ENCODE assay signal across 9 mouse cellular contexts in genomic region chr5:134409606-134410306, GRCm38 (mm10). TPM values are rescaled to one million over a fixed set of nuclear protein-coding genes. Genes with fewer than 3 reads are reported as not detected.
DNase-seq lines count a peak whose midpoint lies in the region; ATAC-seq and TF ChIP-seq lines count a peak whose summit lies in the region.
"Had no signal": no experiment of that assay in that cellular context is flagged by ENCODE, and none has a peak within 500 bp of the region (broad histone marks: within the 10 kb centered on the region; RNA-seq: fewer than 3 reads in every experiment).

No protein-coding gene starts in this region.

- H3K27me3 ChIP-seq in hindbrain, embryonic 15.5 days: no peaks in the 10 kb centered on the region
- H3K27me3 ChIP-seq in hindbrain, embryonic 10.5 days (ENCODE audit: insufficient read depth, poor library complexity, severe bottlenecking): no peaks in the 10 kb centered on the region
- H3K27me3 ChIP-seq in embryonic facial prominence, embryonic 15.5 days: no peaks in the 10 kb centered on the region
- H3K27me3 ChIP-seq in liver, embryonic 14.5 days (ENCODE audit: control insufficient read depth, insufficient read depth, low read length): no peaks in the 10 kb centered on the region

- H3K9ac ChIP-seq in hindbrain, embryonic 15.5 days: no peak overlapping the region
- no peak overlapping the region for H3K9ac ChIP-seq in embryonic facial prominence, embryonic 15.5 days
- no peak overlapping the region for H3K9ac ChIP-seq in liver, embryonic 14.5 days (replicated peaks)

- H3K4me1 ChIP-seq in hindbrain, embryonic 15.5 days (replicated peaks): no peaks in the 10 kb centered on the region
- H3K4me1 ChIP-seq in hindbrain, embryonic 10.5 days (replicated peaks): no peaks in the 10 kb centered on the region
- no peaks in the 10 kb centered on the region; the same call in 1 of the 2 replicates for H3K4me1 ChIP-seq in embryonic facial prominence, embryonic 15.5 days
- peaks cover 0 to 7% of the 10 kb centered on the region in 2 experiments; a peak in 2 of 4 replicates for H3K4me1 ChIP-seq in liver, embryonic 14.5 days (replicated peaks; ENCODE audit: control insufficient read depth in 2 of 2, insufficient read depth in 2 of 2, low read length in 1 of 2)

- H3K27ac ChIP-seq in hindbrain, embryonic 15.5 days (replicated peaks): no peak overlapping the region
- H3K27ac ChIP-seq in hindbrain, embryonic 10.5 days: no peak overlapping the region
- H3K27ac ChIP-seq in embryonic facial prominence, embryonic 15.5 days (replicated peaks): no peak overlapping the region
- no peak overlapping the region for H3K27ac ChIP-seq in liver, embryonic 14.5 days
- H3K27ac ChIP-seq: macrophage had no signal

- no peaks in the 10 kb centered on the region for H3K9me3 ChIP-seq in hindbrain, embryonic 15.5 days
- H3K9me3 ChIP-seq in hindbrain, embryonic 10.5 days: no peaks in the 10 kb centered on the region
- no peaks in the 10 kb centered on the region for H3K9me3 ChIP-seq in embryonic facial prominence, embryonic 15.5 days (replicated peaks)
- no peaks in the 10 kb centered on the region for H3K9me3 ChIP-seq in liver, embryonic 14.5 days (ENCODE audit: control insufficient read depth, low read length)

- intact Hi-C loops in left cerebral cortex, postnatal 25 days (cut with DNase I): no loop called here

- H3K36me3 ChIP-seq in hindbrain, embryonic 15.5 days: peaks cover 87% of the 10 kb centered on the region
- H3K36me3 ChIP-seq in hindbrain, embryonic 10.5 days: peaks cover 18% of the 10 kb centered on the region
- H3K36me3 ChIP-seq in embryonic facial prominence, embryonic 15.5 days: peaks cover 93% of the 10 kb centered on the region
- no peaks in the 10 kb centered on the region for H3K36me3 ChIP-seq in liver, embryonic 14.5 days (replicated peaks; ENCODE audit: control insufficient read depth, insufficient read depth, low read depth)

- no peak overlapping the region for H3K4me3 ChIP-seq in hindbrain, embryonic 15.5 days
- no peak overlapping the region for H3K4me3 ChIP-seq in hindbrain, embryonic 10.5 days
- H3K4me3 ChIP-seq in embryonic facial prominence, embryonic 15.5 days (replicated peaks): no peak overlapping the region
- H3K4me3 ChIP-seq in liver, embryonic 14.5 days (ENCODE audit: insufficient read depth in 1 of 2, low read depth in 2 of 2, low read length in 2 of 2): no peak overlapping the region

- no peak for TF ChIP-seq CTCF in liver, embryonic 14.5 days (IDR thresholded peaks at IDR 0.05; ENCODE audit: low read depth)

- ATAC-seq in hindbrain, embryonic 15.5 days (ENCODE audit: low FRiP score, low read depth): peak; percentile 61; the same call in 1 of the 2 replicates
- 0 out of 2 replicates have a peak, but pooled peaks have one; percentile 45 for ATAC-seq in embryonic facial prominence, embryonic 15.5 days (ENCODE audit: insufficient number of reproducible peaks, low FRiP score, low TSS enrichment, low read depth)
- ATAC-seq in liver, embryonic 14.5 days (ENCODE audit: insufficient read depth): peak; percentile 87

- WGBS in hindbrain, embryonic 15.5 days: 96% methylated on average over 6 of the region's 6 CpGs
- 97% methylated on average over 6 of the region's 6 CpGs for WGBS in hindbrain, embryonic 10.5 days
- WGBS in embryonic facial prominence, embryonic 15.5 days: 90% methylated on average over 6 of the region's 6 CpGs
- 68% methylated on average over 6 of the region's 6 CpGs for WGBS in liver, embryonic 14.5 days (ENCODE audit: insufficient replicate concordance)

- DNase-seq in hindbrain, embryonic 10.5 days (ENCODE audit: low spot score): no peak
- peak; percentile 80 for DNase-seq in ES-CJ7 (ENCODE audit: low read depth, low spot score)
- peak in 1 of 3 experiments; percentile 33 for DNase-seq in liver, embryonic 14.5 days (ENCODE audit: low read depth in 3 of 3, low spot score in 3 of 3)
- DNase-seq in left cerebral cortex, postnatal 25 days (ENCODE audit: low spot score in 2 of 2): no peak
- no peak for DNase-seq in cerebellum, postnatal 14 days
- DNase-seq: gastrocnemius, postnatal 36 days had no signal

- no peak for TF ChIP-seq EP300 in liver, embryonic 14.5 days (IDR thresholded peaks at IDR 0.05; ENCODE audit: low read depth)

- no peak overlapping the region for H3K4me2 ChIP-seq in hindbrain, embryonic 15.5 days
- H3K4me2 ChIP-seq in embryonic facial prominence, embryonic 15.5 days (replicated peaks): no peak overlapping the region
- H3K4me2 ChIP-seq in liver, embryonic 14.5 days (ENCODE audit: low read depth): no peak overlapping the region

RNA-seq across cellular contexts. Expression of gene Gtf2ird1, which starts 46.8 kb away (rescaled TPM):
- 69.0 and 73.7 TPM in 2 replicates for polyA plus RNA-seq in hindbrain, embryonic 15.5 days (2015; fragmentation: Nextera tagmentation; extraction: Ambion mirVana)
- polyA plus RNA-seq in hindbrain, embryonic 10.5 days (2016; fragmentation: Nextera tagmentation; extraction: Ambion mirVana): 84.8 and 91.6 TPM in 2 replicates
- 114 and 123 TPM in 2 replicates for polyA plus RNA-seq in embryonic facial prominence, embryonic 15.5 days (2015; fragmentation: Nextera tagmentation; extraction: Ambion mirVana)
- 7.5 and 7.9 TPM in 2 replicates for polyA plus RNA-seq in liver, embryonic 14.5 days (2012; rRNA removed)
- polyA plus RNA-seq in liver, embryonic 14.5 days (2014; fragmentation: Nextera tagmentation; extraction: Ambion mirVana): 8.4 and 9.7 TPM in 2 replicates
- 10 to 100 TPM; 42.5 to 43.7 TPM for total RNA-seq in left cerebral cortex, postnatal 25 days (2021)
